Mouse (Mus musculus) G1E (cell line): ENCODE measurements around the gene Maml3. TPM values are rescaled to one million over a fixed set of nuclear protein-coding genes. Genes with fewer than 3 reads are reported as not detected.
A peak's percentile ranks its signal among the peaks of the same experiment; 100 is the strongest.

ENCODE experiments used
- ATAC-seq: 2 replicates; pipeline ENCODE4 v1.8.0; 2016; ENCODE audit warnings: mild to moderate bottlenecking; ENCODE audit not compliant: insufficient number of reproducible peaks, poor library complexity, low FRiP score, severe bottlenecking; ENCODE audit errors: extremely low read depth
- DNase-seq: peaks from one replicate; pipeline ENCODE4 v3.0.0; 2012; ENCODE audit warnings: low spot score
- H3K27me3 ChIP-seq: 2 replicates; pipeline ENCODE4 v1.6.1; 2012; ENCODE audit warnings: mild to moderate bottlenecking, low read length, inconsistent platforms; ENCODE audit not compliant: insufficient read depth
- H3K36me3 ChIP-seq: replicated peaks from 2 replicates; pipeline ENCODE3; 2012; ENCODE audit warnings: mild to moderate bottlenecking, inconsistent platforms
- H3K4me1 ChIP-seq: 2 replicates; pipeline ENCODE4 v1.6.1; 2012; ENCODE audit warnings: low read depth, low read length, inconsistent platforms, mixed read lengths; ENCODE audit not compliant: insufficient read depth
- H3K4me3 ChIP-seq: 2 replicates; pipeline ENCODE4 v1.5.1; 2012; ENCODE audit warnings: low read depth, mild to moderate bottlenecking, inconsistent platforms, low read length, moderate library complexity, mixed read lengths
- H3K9me3 ChIP-seq: replicated peaks from 2 replicates; pipeline ENCODE4 v1.6.1; 2012; ENCODE audit warnings: inconsistent platforms
- CTCF ChIP-seq: IDR thresholded peaks from 2 replicates; pipeline ENCODE4 v1.5.1; 2012; ENCODE audit warnings: low read depth, low read length, inconsistent platforms, mixed read lengths
- GATA1 ChIP-seq: IDR thresholded peaks from 2 replicates; pipeline ENCODE4 v1.6.1; 2012; ENCODE audit warnings: borderline replicate concordance, low read length, inconsistent platforms, mixed read lengths
- GATA2 ChIP-seq: IDR thresholded peaks from 2 replicates; pipeline ENCODE4 v1.6.1; 2012; ENCODE audit warnings: low read depth, low read length, inconsistent platforms, borderline replicate concordance
- POLR2AphosphoS5 ChIP-seq: IDR thresholded peaks from 2 replicates; pipeline ENCODE4 v1.6.1; 2012; ENCODE audit warnings: low read depth, low read length, inconsistent platforms; ENCODE audit not compliant: insufficient replicate concordance
- TAL1 ChIP-seq: conservative IDR thresholded peaks from 2 replicates; pipeline ENCODE4 v1.6.1; 2012; ENCODE audit warnings: low read depth, low read length, inconsistent platforms, mixed read lengths
- polyA plus RNA-seq: library from polyadenylated mRNA; stranded (reverse); fragments of >175 nt; gene quantifications from 2 replicates; pipeline ENCODE4 v1.2.3, GENCODE M21; 2012
- total RNA-seq, 2 experiments: library from RNA; stranded (forward) in 1 of 2; stranded (reverse) in 1 of 2; fragments of 200-1000 nt in 1 of 2; fragments of >200 nt in 1 of 2; fragmentation: Nextera tagmentation in 1 of 2; gene quantifications; 2 replicates each; pipeline ENCODE4 v1.2.3; 2014 to 2017

The Maml3 gene
- total and polyA plus RNA-seq, 3 experiments, result 0.01 to 0.49 TPM; not detected in 1

- Histone ChIP-seq H3K4me3 (no peak overlapping the region), H3K27me3 (no peaks in the 10 kb centered on the region), H3K36me3 (no peaks in the 10 kb centered on the region), H3K9me3 (no peaks in the 10 kb centered on the region), H3K4me1 (peaks cover 54% of the 10 kb centered on the region)
- TF ChIP-seq GATA1 (no peak), TAL1 (no peak), POLR2AphosphoS5 (no peak), GATA2 (no peak), CTCF (no peak)
- no peak for ATAC-seq
- DNase-seq, result no peak
Measured at GRCm38 (mm10) chr3:51674963-51675362, 429.9 kb downstream of the Maml3 start.

GRCm38 (mm10) chr3:51673408-51674086 is 431.3 kb downstream of the Maml3 start:
- Histone ChIP-seq H3K27me3 (no peaks in the 10 kb centered on the region), H3K4me3 (peak overlapping the region; percentile 68), H3K36me3 (no peaks in the 10 kb centered on the region), H3K4me1 (peaks cover 67% of the 10 kb centered on the region), H3K9me3 (no peaks in the 10 kb centered on the region)
- TF ChIP-seq CTCF, result peak; percentile 49
- no peak for TF ChIP-seq GATA2
- peak; percentile 26 for ATAC-seq
- peak; percentile 58 for DNase-seq

- DNase-seq, result no peak
- Histone ChIP-seq H3K36me3 (no peaks in the 10 kb centered on the region), H3K9me3 (no peaks in the 10 kb centered on the region), H3K27me3 (no peaks in the 10 kb centered on the region), H3K4me3 (peak overlapping the region; percentile 68; the same call in 1 of the 2 replicates), H3K4me1 (peaks cover 73% of the 10 kb centered on the region)
- peak; percentile 36 for ATAC-seq
- TF ChIP-seq GATA2 (no peak), POLR2AphosphoS5 (no peak), TAL1 (no peak)
Measured at GRCm38 (mm10) chr3:51672631-51673030, 432.2 kb downstream of the Maml3 start.

GRCm38 (mm10) chr3:51671071-51671469 is 433.8 kb downstream of the Maml3 start:
- no peaks in the 10 kb centered on the region for H3K36me3 ChIP-seq
- DNase-seq (no peak), ATAC-seq (no peak)
- peaks cover 79% of the 10 kb centered on the region for H3K4me1 ChIP-seq
- TF ChIP-seq POLR2AphosphoS5, result no peak
- no peak for TF ChIP-seq CTCF
- no peak for TF ChIP-seq GATA1
- no peak for TF ChIP-seq TAL1
- TF ChIP-seq GATA2, result no peak
- H3K27me3 ChIP-seq, result no peaks in the 10 kb centered on the region
- H3K9me3 ChIP-seq, result no peaks in the 10 kb centered on the region
- H3K4me3 ChIP-seq, result no peak overlapping the region

GRCm38 (mm10) chr3:51670414-51671070 is 434.3 kb downstream of the Maml3 start:
- no peaks in the 10 kb centered on the region for H3K36me3 ChIP-seq
- TF ChIP-seq TAL1, result peak; percentile 33; the same call in 1 of the 2 replicates
- no peak for TF ChIP-seq GATA2
- H3K27me3 ChIP-seq, result no peaks in the 10 kb centered on the region
- peaks cover 83% of the 10 kb centered on the region for H3K4me1 ChIP-seq
- H3K4me3 ChIP-seq, result peak overlapping the region; percentile 14; the same call in 1 of the 2 replicates
- no peaks in the 10 kb centered on the region for H3K9me3 ChIP-seq
- peak; percentile 42 for ATAC-seq
- DNase-seq, result peak; percentile 36

- H3K4me1 ChIP-seq, result peaks cover 76% of the 10 kb centered on the region
Measured at GRCm38 (mm10) chr3:51668607-51669006, 436.3 kb downstream of the Maml3 start.

GRCm38 (mm10) chr3:51662557-51662956 is 442.3 kb downstream of the Maml3 start:
- peaks cover 65% of the 10 kb centered on the region for H3K4me1 ChIP-seq
- ATAC-seq (peak; percentile 74), DNase-seq (peak; percentile 70)
- no peaks in the 10 kb centered on the region for H3K9me3 ChIP-seq
- peak overlapping the region; percentile 27; the same call in 1 of the 2 replicates for H3K4me3 ChIP-seq
- TF ChIP-seq GATA2 (no peak), CTCF (no peak), GATA1 (no peak), TAL1 (no peak; the same call in 1 of the 2 replicates), POLR2AphosphoS5 (no peak)
- H3K36me3 ChIP-seq, result no peaks in the 10 kb centered on the region
- H3K27me3 ChIP-seq, result no peaks in the 10 kb centered on the region

More at GRCm38 (mm10) chr3:51668607-51669006, 436.3 kb downstream of the Maml3 start:
- Histone ChIP-seq H3K9me3 (no peaks in the 10 kb centered on the region), H3K27me3 (no peaks in the 10 kb centered on the region), H3K36me3 (no peaks in the 10 kb centered on the region), H3K4me3 (no peak overlapping the region)
- no peak for TF ChIP-seq GATA2
- TF ChIP-seq GATA1, result no peak
- TF ChIP-seq TAL1, result no peak
- no peak for TF ChIP-seq POLR2AphosphoS5
- no peak for TF ChIP-seq CTCF
- ATAC-seq (no peak), DNase-seq (no peak)
